ENCODE assay signal across 8 mouse cellular contexts in the genomic region with DNA sequence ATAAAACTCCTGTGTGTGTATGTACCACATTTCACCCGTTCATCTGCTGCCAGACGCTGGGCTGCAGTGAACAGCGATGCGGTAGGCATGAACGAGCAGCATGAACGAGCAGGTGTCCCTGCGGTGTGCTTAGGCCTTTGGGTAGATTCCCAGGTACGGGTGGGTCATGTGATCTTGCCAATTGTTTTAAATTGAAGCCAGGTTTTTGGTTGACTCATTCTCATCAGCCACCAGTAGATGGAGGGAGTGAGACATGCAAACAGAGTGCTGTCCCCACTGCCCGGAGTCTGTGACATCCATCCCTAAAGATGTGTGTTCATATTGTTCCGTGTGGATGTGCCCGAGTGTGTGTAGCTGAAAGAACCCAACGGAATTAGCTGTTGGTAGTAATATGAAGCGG.
DNase-seq lines count a peak whose midpoint lies in the region; ATAC-seq and TF ChIP-seq lines count a peak whose summit lies in the region.

No protein-coding gene starts in this region.

- H3K36me3 ChIP-seq in E14TG2a.4 (ENCODE audit: insufficient read depth, low read length): no peaks in the 10 kb centered on the region
- no peaks in the 10 kb centered on the region for H3K36me3 ChIP-seq in midbrain, embryonic 16.5 days (ENCODE audit: control insufficient read depth, insufficient read depth, low read length)

- peak; percentile 41 to 57; a peak in 2 of 4 replicates for ATAC-seq in hematopoietic stem cell, adult 5-6 weeks (replicated peaks in 1 of 2; ENCODE audit: insufficient read depth in 1 of 2, low FRiP score in 2 of 2, low TSS enrichment in 1 of 2, low read depth in 1 of 2, poor library complexity in 2 of 2, severe bottlenecking in 2 of 2)
- peak; percentile 52 for ATAC-seq in midbrain, embryonic 16.5 days

- no peak overlapping the region for H3K9ac ChIP-seq in midbrain, embryonic 16.5 days (ENCODE audit: low read depth, low read length)

- no peaks in the 10 kb centered on the region for H3K9me3 ChIP-seq in E14TG2a.4 (ENCODE audit: low read length)
- no peaks in the 10 kb centered on the region for H3K9me3 ChIP-seq in midbrain, embryonic 16.5 days (replicated peaks; ENCODE audit: control insufficient read depth, low read length, poor library complexity, severe bottlenecking)

- no peak overlapping the region for H3K27ac ChIP-seq in midbrain, embryonic 16.5 days (ENCODE audit: low read length)

- no peak overlapping the region for H3K4me3 ChIP-seq in E14TG2a.4 (replicated peaks; ENCODE audit: low read length)
- H3K4me3 ChIP-seq in midbrain, embryonic 16.5 days (ENCODE audit: low read depth, low read length): no peak overlapping the region

- peak; percentile 46 for TF ChIP-seq CTCF in E14TG2a.4 (conservative IDR thresholded peaks at IDR 0.05; ENCODE audit: low read length)

- peaks cover 59% of the 10 kb centered on the region for H3K4me1 ChIP-seq in E14TG2a.4 (replicated peaks; ENCODE audit: low read depth, low read length)
- H3K4me1 ChIP-seq in midbrain, embryonic 16.5 days (ENCODE audit: control insufficient read depth, insufficient read depth, low read length): peaks cover 17% of the 10 kb centered on the region

- peak; percentile 74 for DNase-seq in embryo, embryonic 10 days (ENCODE audit: low spot score)
- no peak for DNase-seq in embryo, embryonic 9.5 days (ENCODE audit: extremely low spot score)
- peak; percentile 88 to 91 for DNase-seq in cerebellum, postnatal 10 days
- peak; percentile 46 to 67 for DNase-seq in layer of hippocampus, postnatal 10 days (ENCODE audit: low spot score in 2 of 2)
- no peak for DNase-seq in ovary, postnatal 36 days (ENCODE audit: low spot score)

- no peaks in the 10 kb centered on the region for H3K27me3 ChIP-seq in E14TG2a.4 (ENCODE audit: insufficient read depth, low read length)
- H3K27me3 ChIP-seq in midbrain, embryonic 16.5 days (ENCODE audit: control insufficient read depth, insufficient read depth, low read depth, low read length): no peaks in the 10 kb centered on the region

- peak overlapping the region; percentile 30; the same call in 1 of the 2 replicates for H3K4me2 ChIP-seq in midbrain, embryonic 16.5 days (ENCODE audit: low read length)

- WGBS in midbrain, embryonic 16.5 days: 25% methylated on average over 13 of the region's 13 CpGs

Comparison
In these comparisons a context has a peak if more than half of its experiments do, and no peak if none do; other contexts are left out.
1. DNase-seq: peak in embryo, embryonic 10 days (single experiment), cerebellum, postnatal 10 days (2 of 2) and layer of hippocampus, postnatal 10 days (2 of 2); none in embryo, embryonic 9.5 days (single experiment) and ovary, postnatal 36 days (single experiment).